In genomic region chr8:86745935-86746441, GRCm38 (mm10) we compare ENCODE assay signal across 8 mouse cellular contexts. TPM values are rescaled to one million over a fixed set of nuclear protein-coding genes. Genes with fewer than 3 reads are reported as not detected.
DNase-seq lines count a peak whose midpoint lies in the region; ATAC-seq and TF ChIP-seq lines count a peak whose summit lies in the region.

No protein-coding gene starts in this region.

- WGBS in intestine, postnatal 0 days, result under 1% methylated on average over 69 of the region's 70 CpGs
- WGBS in midbrain, embryonic 11.5 days, result under 1% methylated on average over 70 of the region's 70 CpGs

- H3K27me3 ChIP-seq in intestine, postnatal 0 days (replicated peaks; ENCODE audit: control insufficient read depth, insufficient read depth, low read length), result no peaks in the 10 kb centered on the region
- H3K27me3 ChIP-seq in midbrain, embryonic 11.5 days (ENCODE audit: control insufficient read depth, insufficient read depth, low read length), result no peaks in the 10 kb centered on the region

- intact Hi-C loops in left cerebral cortex, postnatal 4 days (cut with DNase I), result loop anchor here (10.0 kb wide), 2 partner anchors 101 to 139 kb away; partner anchors contain the start of gene N4bp1

- peak; percentile 98 for DNase-seq in adrenal gland, postnatal 10 days
- DNase-seq in embryo, embryonic 9.5 days (ENCODE audit: extremely low spot score), result peak; percentile 94
- DNase-seq in left cerebral cortex, postnatal 4 days, result peak; percentile 95
- DNase-seq in midbrain, embryonic 11.5 days (ENCODE audit: low spot score, missing footprints), result peak; percentile 99
- peak; percentile 96 for DNase-seq in right cerebral cortex, postnatal 4 days
- DNase-seq in yolk sac, embryonic 10.5 days (ENCODE audit: low spot score), result peak; percentile 90

- H3K4me1 ChIP-seq in intestine, postnatal 0 days (replicated peaks; ENCODE audit: control insufficient read depth, insufficient read depth, low read length), result peaks cover 10% of the 10 kb centered on the region; the same call in 1 of the 2 replicates
- H3K4me1 ChIP-seq in midbrain, embryonic 11.5 days (ENCODE audit: control insufficient read depth, insufficient read depth, low read length), result peaks cover 17% of the 10 kb centered on the region

- peak overlapping the region; percentile 92 for H3K4me3 ChIP-seq in intestine, postnatal 0 days (ENCODE audit: low read depth, low read length)
- H3K4me3 ChIP-seq in midbrain, embryonic 11.5 days (ENCODE audit: low read depth, low read length), result peak overlapping the region; percentile 94

- H3K9me3 ChIP-seq in intestine, postnatal 0 days (ENCODE audit: control insufficient read depth), result no peaks in the 10 kb centered on the region
- no peaks in the 10 kb centered on the region for H3K9me3 ChIP-seq in midbrain, embryonic 11.5 days (ENCODE audit: control insufficient read depth, low read length)

- ATAC-seq in granulocyte monocyte progenitor cell, adult 5-6 weeks (replicated peaks; ENCODE audit: poor library complexity, severe bottlenecking), result peak; percentile 88
- ATAC-seq in intestine, postnatal 0 days, result peak; percentile 93
- ATAC-seq in midbrain, embryonic 11.5 days (ENCODE audit: low FRiP score), result peak; percentile 87

- TF ChIP-seq CTCF in intestine, postnatal 0 days (IDR thresholded peaks at IDR 0.05; ENCODE audit: low read depth), result 0 out of 2 replicates have a peak, but pooled peaks have one; percentile 25

- H3K27ac ChIP-seq in intestine, postnatal 0 days (ENCODE audit: low read depth, low read length), result peak overlapping the region; percentile 99
- H3K27ac ChIP-seq in midbrain, embryonic 11.5 days (ENCODE audit: low read depth, low read length), result peak overlapping the region; percentile 95

- H3K9ac ChIP-seq in intestine, postnatal 0 days (ENCODE audit: low read depth, low read length), result peak overlapping the region; percentile 99
- peak overlapping the region; percentile 99 for H3K9ac ChIP-seq in midbrain, embryonic 11.5 days (ENCODE audit: low read length)

- H3K4me2 ChIP-seq in intestine, postnatal 0 days (replicated peaks; ENCODE audit: low read depth), result peak overlapping the region; percentile 88
- H3K4me2 ChIP-seq in midbrain, embryonic 11.5 days, result peak overlapping the region; percentile 80

- H3K36me3 ChIP-seq in intestine, postnatal 0 days (ENCODE audit: control insufficient read depth, insufficient read depth), result no peaks in the 10 kb centered on the region
- no peaks in the 10 kb centered on the region for H3K36me3 ChIP-seq in midbrain, embryonic 11.5 days (ENCODE audit: control insufficient read depth, insufficient read depth, low read length)

RNA-seq across cellular contexts. Expression of gene Siah1a, which starts 0.3 kb away (rescaled TPM):
- 10 to 100 TPM; 19.4 to 23.0 TPM for total RNA-seq in adrenal gland, postnatal 10 days (2021)
- 8.1 and 14.1 TPM in 2 replicates for total RNA-seq in granulocyte monocyte progenitor cell, adult 5-6 weeks (2014; fragmentation: Nextera tagmentation)
- 14.5 and 21.0 TPM in 2 replicates for total RNA-seq in granulocyte monocyte progenitor cell, adult 5-6 weeks (2017)
- 26.3 and 26.5 TPM in 2 replicates for polyA plus RNA-seq in intestine, postnatal 0 days (2015; fragmentation: Nextera tagmentation; extraction: Ambion mirVana)
- 10 to 100 TPM; 47.1 to 50.1 TPM for total RNA-seq in left cerebral cortex, postnatal 4 days (2021)
- polyA plus RNA-seq in midbrain, embryonic 11.5 days (2014; fragmentation: Nextera tagmentation; extraction: Ambion mirVana), result 77.6 and 90.5 TPM in 2 replicates

RNA-seq across cellular contexts. Expression of gene Gm10638, which starts 0.5 kb away (rescaled TPM):
- 1 to 10 TPM; 2.8 to 2.9 TPM for total RNA-seq in adrenal gland, postnatal 10 days (2021)
- not detected in 2 replicates for total RNA-seq in granulocyte monocyte progenitor cell, adult 5-6 weeks (2014; fragmentation: Nextera tagmentation)
- 0.36 TPM in 1 of 2 replicates, not detected in the other for total RNA-seq in granulocyte monocyte progenitor cell, adult 5-6 weeks (2017)
- polyA plus RNA-seq in intestine, postnatal 0 days (2015; fragmentation: Nextera tagmentation; extraction: Ambion mirVana), result 3.5 and 4.3 TPM in 2 replicates
- 1 to 10 TPM; 2.3 to 2.5 TPM for total RNA-seq in left cerebral cortex, postnatal 4 days (2021)
- 6.1 and 7.8 TPM in 2 replicates for polyA plus RNA-seq in midbrain, embryonic 11.5 days (2014; fragmentation: Nextera tagmentation; extraction: Ambion mirVana)

Comparison
In these comparisons a context has a peak if more than half of its experiments do, and no peak if none do; other contexts are left out.
1. Peak in every context shown above with its lines: DNase-seq, ATAC-seq, H3K4me3 ChIP-seq and H3K27ac ChIP-seq.